Mouse (Mus musculus): ENCODE results near the gene Nit1. TPM values are rescaled to one million over a fixed set of nuclear protein-coding genes. Genes with fewer than 3 reads are reported as not detected.

Gene Nit1
- polyA plus RNA-seq, 1 experiment = 44.1 TPM

- no peak for TF ChIP-seq POLR2A (IDR thresholded peaks at IDR 0.05; ENCODE audit: borderline replicate concordance, extremely low read depth, low read depth, low read length)
- TF ChIP-seq CTCF (IDR thresholded peaks at IDR 0.05; ENCODE audit: insufficient read depth, low read length) = no peak
- H3K4me3 ChIP-seq (replicated peaks; ENCODE audit: extremely low read depth, low read depth, low read length) = no peak overlapping the region
- H3K4me1 ChIP-seq (ENCODE audit: control insufficient read depth, insufficient read depth, low read length) = peaks cover 11% of the 10 kb centered on the region
- WGBS = 85% methylated on average over 6 of the region's 6 CpGs
- DNase-seq = no peak
Observed at GRCm38 (mm10) chr1:171378298-171378697, 32.9 kb upstream of the Nit1 start.

- 44% methylated on average over 9 of the region's 9 CpGs for WGBS
- peak; percentile 80 for DNase-seq
- no peak overlapping the region for H3K4me3 ChIP-seq (replicated peaks; ENCODE audit: extremely low read depth, low read depth, low read length)
- peaks cover 11% of the 10 kb centered on the region for H3K4me1 ChIP-seq (ENCODE audit: control insufficient read depth, insufficient read depth, low read length)
- TF ChIP-seq POLR2A (IDR thresholded peaks at IDR 0.05; ENCODE audit: borderline replicate concordance, extremely low read depth, low read depth, low read length) (no peak), CTCF (IDR thresholded peaks at IDR 0.05; ENCODE audit: insufficient read depth, low read length) (no peak)
Observed at GRCm38 (mm10) chr1:171375646-171376097, 30.2 kb upstream of the Nit1 start.

- no peak for TF ChIP-seq POLR2A (IDR thresholded peaks at IDR 0.05; ENCODE audit: borderline replicate concordance, extremely low read depth, low read depth, low read length)
- TF ChIP-seq CTCF (IDR thresholded peaks at IDR 0.05; ENCODE audit: insufficient read depth, low read length) = no peak
- no peak for DNase-seq
- Histone ChIP-seq H3K4me3 (replicated peaks; ENCODE audit: extremely low read depth, low read depth, low read length) (no peak overlapping the region), H3K4me1 (ENCODE audit: control insufficient read depth, insufficient read depth, low read length) (peaks cover 7% of the 10 kb centered on the region)
- WGBS = 11% methylated on average over 3 of the region's 4 CpGs
Observed at GRCm38 (mm10) chr1:171373946-171374345, 28.5 kb upstream of the Nit1 start.

GRCm38 (mm10) chr1:171372880-171373279 is 27.4 kb upstream of the Nit1 start:
- DNase-seq = no peak
- WGBS = 61% methylated on average over 3 of the region's 3 CpGs
- no peak for TF ChIP-seq CTCF (IDR thresholded peaks at IDR 0.05; ENCODE audit: insufficient read depth, low read length)
- TF ChIP-seq POLR2A (IDR thresholded peaks at IDR 0.05; ENCODE audit: borderline replicate concordance, extremely low read depth, low read depth, low read length) = no peak
- H3K4me3 ChIP-seq (replicated peaks; ENCODE audit: extremely low read depth, low read depth, low read length) = no peak overlapping the region
- peaks cover 7% of the 10 kb centered on the region for H3K4me1 ChIP-seq (ENCODE audit: control insufficient read depth, insufficient read depth, low read length)

GRCm38 (mm10) chr1:171369845-171370556 is 24.6 kb upstream of the Nit1 start, which contains the start of gene Nectin4:
Gene Nectin4 (plus strand): TSS chr1:171370099.
- DNase-seq = peak; percentile 71
- TF ChIP-seq POLR2A (IDR thresholded peaks at IDR 0.05; ENCODE audit: borderline replicate concordance, extremely low read depth, low read depth, low read length) (peak; percentile 64; the same call in 1 of the 2 replicates), CTCF (IDR thresholded peaks at IDR 0.05; ENCODE audit: insufficient read depth, low read length) (no peak)

GRCm38 (mm10) chr1:171365934-171366333 is 20.5 kb upstream of the Nit1 start:
- no peak overlapping the region for H3K4me3 ChIP-seq (replicated peaks; ENCODE audit: extremely low read depth, low read depth, low read length)
- TF ChIP-seq POLR2A (IDR thresholded peaks at IDR 0.05; ENCODE audit: borderline replicate concordance, extremely low read depth, low read depth, low read length) (no peak), CTCF (IDR thresholded peaks at IDR 0.05; ENCODE audit: insufficient read depth, low read length) (no peak)
- no peak for DNase-seq
- 42% methylated on average over 7 of the region's 7 CpGs for WGBS
- H3K4me1 ChIP-seq (ENCODE audit: control insufficient read depth, insufficient read depth, low read length) = no peaks in the 10 kb centered on the region

More at GRCm38 (mm10) chr1:171369845-171370556, 24.6 kb upstream of the Nit1 start, which contains the start of gene Nectin4:
- 30% methylated on average over 20 of the region's 20 CpGs for WGBS
- peaks cover 3% of the 10 kb centered on the region; the same call in 1 of the 2 replicates for H3K4me1 ChIP-seq (ENCODE audit: control insufficient read depth, insufficient read depth, low read length)
- peak within 1 kb of the TSS; percentile 46 for H3K4me3 ChIP-seq (replicated peaks; ENCODE audit: extremely low read depth, low read depth, low read length)

- no peak for DNase-seq
- WGBS = 42% methylated on average over 16 of the region's 16 CpGs
Observed at GRCm38 (mm10) chr1:171361106-171362103, 16.0 kb upstream of the Nit1 start.

GRCm38 (mm10) chr1:171360656-171361055 is 15.2 kb upstream of the Nit1 start, which contains the start of gene Klhdc9:
Gene Klhdc9 (minus strand): TSS chr1:171360798.
- DNase-seq = peak; percentile 59
- Histone ChIP-seq H3K4me1 (ENCODE audit: control insufficient read depth, insufficient read depth, low read length) (no peaks in the 10 kb centered on the region), H3K4me3 (replicated peaks; ENCODE audit: extremely low read depth, low read depth, low read length) (peak within 1 kb of the TSS; percentile 57)
- TF ChIP-seq POLR2A (IDR thresholded peaks at IDR 0.05; ENCODE audit: borderline replicate concordance, extremely low read depth, low read depth, low read length) = no peak
- TF ChIP-seq CTCF (IDR thresholded peaks at IDR 0.05; ENCODE audit: insufficient read depth, low read length) = no peak
- WGBS = 13% methylated on average over 21 of the region's 21 CpGs

More at GRCm38 (mm10) chr1:171361106-171362103, 16.0 kb upstream of the Nit1 start:
- H3K4me3 ChIP-seq (replicated peaks; ENCODE audit: extremely low read depth, low read depth, low read length) = peak overlapping the region; percentile 52
- no peaks in the 10 kb centered on the region for H3K4me1 ChIP-seq (ENCODE audit: control insufficient read depth, insufficient read depth, low read length)
- peak; percentile 71 for TF ChIP-seq CTCF (IDR thresholded peaks at IDR 0.05; ENCODE audit: insufficient read depth, low read length)
- TF ChIP-seq POLR2A (IDR thresholded peaks at IDR 0.05; ENCODE audit: borderline replicate concordance, extremely low read depth, low read depth, low read length) = no peak

GRCm38 (mm10) chr1:171360253-171360652 is 14.8 kb upstream of the Nit1 start:
- H3K4me3 ChIP-seq (replicated peaks; ENCODE audit: extremely low read depth, low read depth, low read length) = peak overlapping the region; percentile 57
- no peaks in the 10 kb centered on the region for H3K4me1 ChIP-seq (ENCODE audit: control insufficient read depth, insufficient read depth, low read length)
- TF ChIP-seq CTCF (IDR thresholded peaks at IDR 0.05; ENCODE audit: insufficient read depth, low read length) = no peak
- TF ChIP-seq POLR2A (IDR thresholded peaks at IDR 0.05; ENCODE audit: borderline replicate concordance, extremely low read depth, low read depth, low read length) = no peak
- no peak for DNase-seq
- 22% methylated on average over 26 of the region's 26 CpGs for WGBS

Data from lung, adult 2 months (tissue).